Mouse (Mus musculus) heart, embryonic 12.5 days (tissue): ENCODE data around the gene Paqr9. TPM values are rescaled to one million over a fixed set of nuclear protein-coding genes. Genes with fewer than 3 reads are reported as not detected.

Experiments
- ATAC-seq: fragments of 200-750 bp; cut with Nextera tagmentation; 2 replicates; pipeline ENCODE4 v1.8.0; 2017; ENCODE audit warnings: moderate TSS enrichment, moderate library complexity; ENCODE audit not compliant: insufficient number of reproducible peaks, low FRiP score
- H3K27ac ChIP-seq: fragments of 300-500 bp; sonication (generic); 2 replicates; pipeline ENCODE4 v1.5.1; 2016; ENCODE audit warnings: mild to moderate bottlenecking, moderate library complexity; ENCODE audit not compliant: poor library complexity, severe bottlenecking
- H3K27me3 ChIP-seq: fragments of 300-500 bp; sonication (generic); replicated peaks from 2 replicates; pipeline ENCODE4 v1.6.1; 2016; ENCODE audit warnings: mild to moderate bottlenecking, moderate library complexity
- H3K36me3 ChIP-seq: fragments of 300-500 bp; sonication (generic); 2 replicates; pipeline ENCODE4 v1.6.1; 2016; ENCODE audit warnings: mild to moderate bottlenecking, moderate library complexity
- H3K4me1 ChIP-seq: fragments of 300-500 bp; sonication (generic); replicated peaks from 2 replicates; pipeline ENCODE4 v1.6.1; 2016; ENCODE audit warnings: mild to moderate bottlenecking
- H3K4me2 ChIP-seq: fragments of 300-500 bp; sonication (generic); 2 replicates; pipeline ENCODE4 v1.6.1; 2016; ENCODE audit warnings: mild to moderate bottlenecking, moderate library complexity
- H3K4me3 ChIP-seq: fragments of 300-500 bp; sonication (generic); 2 replicates; pipeline ENCODE4 v1.5.1; 2016; ENCODE audit warnings: mild to moderate bottlenecking
- H3K9ac ChIP-seq: fragments of 300-500 bp; sonication (generic); 2 replicates; pipeline ENCODE4 v1.6.1; 2016; ENCODE audit warnings: mild to moderate bottlenecking, moderate library complexity
- H3K9me3 ChIP-seq: fragments of 300-500 bp; sonication (generic); replicated peaks from 2 replicates; pipeline ENCODE4 v1.6.1; 2016; ENCODE audit warnings: mild to moderate bottlenecking, moderate library complexity
- WGBS: fragments of 180-500 bp; shearing (Covaris S2); methylation state at CpG from one replicate; pipeline ENCODE4 v1.1.7; 2016; 5-methylcytosine and 5-hydroxymethylcytosine counted together
- polyA plus RNA-seq: library from polyadenylated mRNA; unstranded; fragments of >200 nt; fragmentation: Nextera tagmentation; extraction: Ambion mirVana; gene quantifications from 2 replicates; pipeline ENCODE4 v1.2.1, GENCODE M21; 2016

The Paqr9 gene
- polyA plus RNA-seq, 1 experiment from 2014 or later: 0.89 TPM

DNA sequence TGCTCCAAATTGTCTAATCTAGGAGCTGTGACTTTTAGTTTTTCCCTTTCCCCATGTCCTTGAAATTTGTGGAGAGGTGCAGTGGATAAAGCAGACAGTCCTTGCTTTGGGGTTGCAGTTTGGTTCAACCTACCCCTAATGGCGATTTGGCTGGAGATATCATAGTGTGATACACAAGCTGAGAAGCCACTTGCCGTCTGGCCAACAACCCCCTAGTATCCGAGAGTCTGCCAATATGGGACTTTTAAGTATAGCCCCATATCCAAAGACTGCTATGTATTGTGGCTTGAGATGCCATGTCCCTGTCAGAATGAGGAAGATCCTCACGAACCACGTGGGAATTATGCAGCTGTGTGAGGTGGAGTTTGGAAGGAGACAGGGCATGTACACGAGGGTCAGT is 34.1 kb upstream of the Paqr9 start:
- H3K27me3 ChIP-seq: no peaks in the 10 kb centered on the region
- no peak for ATAC-seq
- no peak overlapping the region for H3K9ac ChIP-seq
- no peak overlapping the region for H3K4me2 ChIP-seq
- no peak overlapping the region for H3K27ac ChIP-seq
- H3K36me3 ChIP-seq: no peaks in the 10 kb centered on the region
- H3K4me3 ChIP-seq: no peak overlapping the region
- no peaks in the 10 kb centered on the region for H3K9me3 ChIP-seq
- peaks cover 6% of the 10 kb centered on the region; the same call in 1 of the 2 replicates for H3K4me1 ChIP-seq
- WGBS: 75% methylated on average over 6 of the region's 6 CpGs

DNA sequence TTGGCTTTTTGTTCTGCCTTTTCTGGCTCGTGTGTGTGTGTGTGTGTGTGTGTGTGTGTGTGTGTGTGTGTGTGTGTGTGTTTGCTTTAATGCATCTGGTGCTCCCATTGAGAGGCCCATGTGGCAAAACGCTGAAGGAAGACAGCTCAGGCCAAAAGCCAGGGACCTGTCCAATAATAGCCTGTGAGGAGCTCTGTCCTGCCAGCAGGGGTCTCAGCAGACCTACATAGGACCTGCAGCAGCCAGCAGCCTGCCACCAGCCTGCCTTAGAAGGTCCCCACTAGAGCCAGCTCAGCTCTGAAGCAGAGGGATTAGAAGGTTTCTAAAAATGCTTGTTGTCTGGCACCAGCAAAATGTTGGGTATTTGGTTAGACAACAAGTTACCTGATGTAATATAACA is 33.5 kb upstream of the Paqr9 start:
- Histone ChIP-seq H3K9ac (no peak overlapping the region), H3K4me3 (no peak overlapping the region), H3K27me3 (no peaks in the 10 kb centered on the region), H3K9me3 (no peaks in the 10 kb centered on the region), H3K27ac (no peak overlapping the region), H3K4me1 (peaks cover 6% of the 10 kb centered on the region; the same call in 1 of the 2 replicates), H3K4me2 (no peak overlapping the region), H3K36me3 (no peaks in the 10 kb centered on the region)
- no peak for ATAC-seq
- WGBS: 19% methylated on average over 2 of the region's 2 CpGs

DNA sequence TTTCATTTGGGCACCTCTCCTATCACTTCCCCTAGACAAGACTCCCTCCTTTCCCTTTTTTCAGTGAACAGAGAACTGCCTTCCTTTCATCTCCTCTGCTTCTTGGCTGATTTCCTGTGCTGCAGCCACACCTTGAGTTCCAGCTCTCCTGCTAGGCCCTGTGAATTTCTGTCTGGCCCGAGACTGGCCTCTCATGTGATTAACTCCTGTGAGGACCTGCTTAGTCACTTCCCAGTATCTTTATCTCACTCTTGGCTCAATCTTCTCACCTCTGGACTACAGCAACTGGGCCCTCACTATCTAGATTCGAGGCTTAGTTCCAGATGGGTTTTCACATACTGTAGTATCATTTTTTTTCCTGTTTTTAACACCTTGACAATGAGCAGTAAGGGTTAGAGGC is 31.8 kb upstream of the Paqr9 start:
- 13% methylated on average over 2 of the region's 2 CpGs for WGBS
- no peak overlapping the region for H3K4me2 ChIP-seq
- H3K27me3 ChIP-seq: no peaks in the 10 kb centered on the region
- no peak overlapping the region for H3K9ac ChIP-seq
- no peaks in the 10 kb centered on the region for H3K36me3 ChIP-seq
- ATAC-seq: no peak
- no peak overlapping the region for H3K4me3 ChIP-seq
- H3K4me1 ChIP-seq: peaks cover 6% of the 10 kb centered on the region; the same call in 1 of the 2 replicates
- H3K27ac ChIP-seq: no peak overlapping the region
- H3K9me3 ChIP-seq: no peaks in the 10 kb centered on the region

DNA sequence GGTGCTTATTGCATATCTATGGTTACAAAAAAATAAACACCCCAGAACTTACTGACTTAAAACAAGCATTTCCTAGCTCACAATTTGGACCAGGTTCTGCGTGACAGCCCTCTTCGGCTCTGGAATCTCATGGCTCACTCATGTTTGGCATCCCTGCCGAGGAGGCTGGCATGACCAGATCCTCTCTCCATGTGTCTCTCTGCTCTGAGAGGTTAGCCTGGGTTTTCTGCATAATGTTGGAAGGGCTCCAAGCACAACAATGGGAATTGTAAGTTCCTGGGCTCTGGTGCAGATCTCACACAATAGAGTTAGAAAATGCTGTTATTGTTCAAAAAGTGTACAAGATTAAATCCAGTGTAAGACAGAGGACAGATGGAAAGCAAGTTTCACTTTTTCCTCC is 28.3 kb upstream of the Paqr9 start:
- Histone ChIP-seq H3K36me3 (no peaks in the 10 kb centered on the region), H3K27ac (no peak overlapping the region), H3K27me3 (no peaks in the 10 kb centered on the region), H3K4me1 (peaks cover 6% of the 10 kb centered on the region; the same call in 1 of the 2 replicates), H3K9ac (no peak overlapping the region), H3K4me3 (no peak overlapping the region), H3K4me2 (no peak overlapping the region), H3K9me3 (no peaks in the 10 kb centered on the region)
- ATAC-seq: no peak
- WGBS: 56% methylated on average over 3 of the region's 3 CpGs

DNA sequence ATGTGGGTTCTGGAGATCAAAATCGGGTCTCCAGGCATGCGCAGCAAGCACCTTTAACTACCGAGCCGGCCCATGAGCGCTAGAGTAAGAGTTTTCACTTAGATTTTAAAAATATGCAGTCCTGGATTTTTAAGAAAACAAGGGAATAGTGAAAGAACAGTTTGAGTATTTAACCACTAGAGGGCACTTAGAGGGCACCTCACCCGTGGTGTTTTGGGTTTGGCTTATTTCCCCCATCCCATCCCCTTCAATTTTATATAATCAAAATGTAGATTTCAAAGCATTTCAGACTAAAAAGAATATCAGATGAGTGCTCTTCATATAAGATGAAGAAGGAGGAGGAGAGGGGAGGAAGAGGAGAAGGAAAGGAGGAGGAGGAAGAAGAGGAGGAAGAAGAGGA is 25.6 kb upstream of the Paqr9 start:
- Histone ChIP-seq H3K27me3 (no peaks in the 10 kb centered on the region), H3K27ac (no peak overlapping the region), H3K4me1 (no peaks in the 10 kb centered on the region), H3K9ac (no peak overlapping the region), H3K36me3 (no peaks in the 10 kb centered on the region), H3K4me2 (no peak overlapping the region), H3K9me3 (no peaks in the 10 kb centered on the region), H3K4me3 (no peak overlapping the region)
- WGBS: 30% methylated on average over 6 of the region's 6 CpGs
- no peak for ATAC-seq

DNA sequence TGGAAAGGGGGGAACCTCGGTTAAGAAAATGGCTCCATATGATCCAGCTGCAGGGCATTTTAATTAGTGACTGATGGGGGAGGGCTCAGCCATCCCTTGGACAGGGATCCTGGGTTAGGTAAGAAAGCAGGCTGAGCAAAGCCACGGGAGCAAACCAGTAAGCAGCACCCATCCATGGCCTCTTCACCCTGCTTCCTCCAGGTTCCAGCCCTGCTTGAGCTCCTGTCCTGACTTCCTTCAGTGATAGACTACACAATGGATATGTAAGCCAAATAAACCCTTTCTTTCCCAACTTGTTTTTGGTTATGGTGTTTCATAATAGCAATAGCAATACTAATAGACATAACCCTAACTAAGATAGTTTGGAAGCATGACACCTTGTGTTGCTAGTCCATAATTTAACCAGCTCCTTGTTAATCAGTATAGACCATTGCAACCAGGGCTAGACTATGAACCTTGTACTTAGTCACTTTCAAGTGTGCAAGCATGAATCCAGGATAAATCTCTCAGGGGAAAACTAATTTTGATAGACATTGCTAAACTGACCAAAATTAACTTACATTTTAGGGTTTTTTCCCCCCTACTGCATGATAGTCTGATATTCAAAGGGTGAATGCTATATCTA is 20.2 kb upstream of the Paqr9 start:
- 62% methylated on average over 2 of the region's 2 CpGs for WGBS
- Histone ChIP-seq H3K27me3 (no peaks in the 10 kb centered on the region), H3K36me3 (no peaks in the 10 kb centered on the region), H3K4me3 (no peak overlapping the region), H3K27ac (no peak overlapping the region), H3K9ac (no peak overlapping the region), H3K4me1 (no peaks in the 10 kb centered on the region), H3K9me3 (no peaks in the 10 kb centered on the region), H3K4me2 (no peak overlapping the region)
- no peak for ATAC-seq

DNA sequence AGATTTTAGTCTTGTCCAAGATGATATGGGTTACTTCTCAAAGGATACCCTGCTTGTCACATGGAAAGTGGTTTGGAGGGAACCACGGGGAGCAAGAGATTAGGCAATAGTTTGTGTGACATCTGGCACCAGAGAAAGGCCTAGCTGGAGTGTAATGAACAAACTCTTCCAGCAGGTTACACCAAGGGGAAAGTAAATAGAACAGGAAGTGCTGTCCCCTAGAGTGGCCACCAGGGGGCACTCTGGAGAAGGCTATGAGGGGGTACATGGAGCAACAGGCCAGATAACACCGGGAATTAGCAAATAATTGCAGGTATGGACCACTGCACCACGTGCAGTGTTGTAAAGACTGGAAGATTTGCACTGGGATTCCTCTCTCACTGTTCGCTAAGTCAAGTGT is 19.0 kb upstream of the Paqr9 start:
- Histone ChIP-seq H3K36me3 (no peaks in the 10 kb centered on the region), H3K9ac (no peak overlapping the region), H3K4me1 (no peaks in the 10 kb centered on the region), H3K27me3 (no peaks in the 10 kb centered on the region), H3K27ac (no peak overlapping the region), H3K9me3 (no peaks in the 10 kb centered on the region), H3K4me3 (no peak overlapping the region), H3K4me2 (no peak overlapping the region)
- peak; percentile 18; the same call in 1 of the 2 replicates for ATAC-seq
- 53% methylated on average over 4 of the region's 4 CpGs for WGBS

DNA sequence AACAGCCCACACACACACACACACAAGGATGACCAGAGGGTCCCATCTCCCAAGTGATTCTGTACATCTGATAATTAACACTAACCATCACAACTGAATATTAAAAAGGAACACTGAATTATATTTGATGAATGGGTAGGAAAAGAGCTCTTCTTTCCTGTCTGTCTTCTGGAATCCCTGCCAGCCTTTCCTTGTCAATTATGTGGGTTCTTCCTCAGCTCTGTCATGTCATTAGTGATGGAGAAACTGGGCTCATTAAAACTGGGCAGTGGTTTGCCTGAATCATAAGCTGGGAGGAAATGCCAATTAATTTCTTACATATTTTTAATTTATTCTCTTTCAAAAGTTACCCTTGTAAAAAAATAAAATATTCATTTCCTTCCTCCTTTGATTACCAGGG is 18.2 kb upstream of the Paqr9 start:
- no peaks in the 10 kb centered on the region for H3K4me1 ChIP-seq
- no peak for ATAC-seq
- no peaks in the 10 kb centered on the region for H3K9me3 ChIP-seq
- H3K36me3 ChIP-seq: no peaks in the 10 kb centered on the region
- no peak overlapping the region for H3K4me3 ChIP-seq
- H3K27me3 ChIP-seq: no peaks in the 10 kb centered on the region
- no peak overlapping the region for H3K9ac ChIP-seq
- H3K27ac ChIP-seq: no peak overlapping the region
- H3K4me2 ChIP-seq: no peak overlapping the region

DNA sequence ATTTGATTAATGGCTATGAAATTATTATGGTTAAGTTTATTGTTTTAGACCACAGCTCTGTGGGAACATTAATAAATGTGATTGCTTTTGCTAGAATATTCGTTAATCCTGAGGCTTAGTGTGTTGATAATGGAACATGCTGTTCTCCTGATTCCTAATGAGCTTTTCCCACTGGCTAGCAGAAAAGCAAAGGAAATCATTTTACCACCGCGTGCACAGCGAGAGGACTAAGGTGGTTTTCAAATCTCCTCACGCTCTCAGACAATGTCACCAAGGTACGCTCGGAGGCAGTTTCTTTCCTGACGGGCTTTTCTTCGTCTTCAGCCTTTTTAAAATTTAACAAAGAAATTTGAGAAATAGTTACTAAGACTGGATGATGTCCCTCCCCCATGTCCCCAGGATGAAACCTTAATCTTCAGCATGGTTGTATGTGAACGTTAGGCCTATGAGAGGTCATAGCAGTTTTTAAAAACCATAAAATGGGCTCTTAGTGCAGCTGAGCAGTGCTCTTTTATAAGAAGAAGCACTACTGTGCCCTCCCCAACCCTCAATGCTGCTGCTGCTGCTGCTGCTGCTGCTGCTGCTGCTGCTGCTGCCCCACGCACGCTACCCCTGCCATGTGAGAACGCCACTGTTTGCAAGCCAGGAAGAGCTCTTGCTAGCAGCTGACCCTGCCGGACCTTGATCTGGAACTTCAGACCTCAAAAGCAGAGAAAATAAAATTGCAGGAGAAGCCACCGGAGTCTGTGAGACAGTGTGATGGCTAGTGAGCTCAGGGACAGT is 17.6 kb upstream of the Paqr9 start:
- H3K27me3 ChIP-seq: no peaks in the 10 kb centered on the region
- no peaks in the 10 kb centered on the region for H3K4me1 ChIP-seq
- 79% methylated on average over 15 of the region's 15 CpGs for WGBS
- H3K9me3 ChIP-seq: no peaks in the 10 kb centered on the region
- H3K9ac ChIP-seq: no peak overlapping the region
- H3K4me3 ChIP-seq: no peak overlapping the region
- H3K4me2 ChIP-seq: no peak overlapping the region
- no peak overlapping the region for H3K27ac ChIP-seq
- H3K36me3 ChIP-seq: no peaks in the 10 kb centered on the region
- no peak for ATAC-seq

DNA sequence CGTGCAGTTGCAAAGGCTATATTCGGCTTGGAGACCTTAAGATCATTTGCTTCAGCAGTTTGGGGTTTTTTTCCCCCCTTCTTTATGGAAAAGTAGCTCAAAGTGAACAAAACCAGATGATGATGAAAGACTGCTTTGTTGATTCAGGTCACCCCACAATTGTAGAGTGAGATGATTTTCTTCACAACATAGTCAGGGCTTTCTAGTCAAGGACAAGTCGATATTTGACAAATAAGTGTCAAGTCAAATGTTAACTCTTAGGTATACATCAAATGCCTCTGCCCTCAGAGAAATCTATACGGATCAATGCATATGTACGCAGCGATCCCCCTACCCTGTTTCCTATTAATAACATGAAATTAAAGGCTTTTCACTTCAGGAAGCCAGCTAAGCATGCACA is 17.0 kb upstream of the Paqr9 start:
- 80% methylated on average over 6 of the region's 6 CpGs for WGBS
- H3K27me3 ChIP-seq: no peaks in the 10 kb centered on the region
- H3K27ac ChIP-seq: no peak overlapping the region
- no peak overlapping the region for H3K9ac ChIP-seq
- no peaks in the 10 kb centered on the region for H3K36me3 ChIP-seq
- no peak overlapping the region for H3K4me3 ChIP-seq
- H3K9me3 ChIP-seq: no peaks in the 10 kb centered on the region
- no peaks in the 10 kb centered on the region for H3K4me1 ChIP-seq
- no peak overlapping the region for H3K4me2 ChIP-seq
- no peak for ATAC-seq

DNA sequence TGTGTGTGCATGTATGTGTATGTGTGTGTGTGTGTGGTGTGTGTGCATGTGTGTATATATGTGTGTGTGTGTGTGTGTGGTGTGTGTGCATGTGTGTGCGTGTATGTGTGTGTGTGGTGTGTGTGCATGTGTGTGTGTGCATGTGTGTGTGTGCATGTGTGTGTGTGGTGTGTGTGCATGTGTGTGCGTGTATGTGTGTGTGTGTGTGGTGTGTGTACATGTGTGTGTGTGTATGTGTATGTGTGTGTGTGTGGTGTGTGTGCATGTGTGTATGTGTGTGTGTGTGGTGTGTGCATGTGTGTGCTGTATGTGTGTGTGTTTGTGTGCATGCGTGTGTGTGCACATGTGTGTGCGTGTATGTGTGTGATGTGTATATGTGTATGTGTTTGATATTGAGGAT is 14.9 kb upstream of the Paqr9 start:
- no peaks in the 10 kb centered on the region for H3K36me3 ChIP-seq
- no peaks in the 10 kb centered on the region for H3K9me3 ChIP-seq
- no peak overlapping the region for H3K4me2 ChIP-seq
- WGBS: 86% methylated on average over 4 of the region's 4 CpGs
- 0 out of 2 replicates have a peak, but pooled peaks cover under 1% of the 10 kb centered on the region for H3K4me1 ChIP-seq
- no peaks in the 10 kb centered on the region for H3K27me3 ChIP-seq
- H3K27ac ChIP-seq: no peak overlapping the region
- no peak overlapping the region for H3K4me3 ChIP-seq
- H3K9ac ChIP-seq: no peak overlapping the region
- no peak for ATAC-seq

DNA sequence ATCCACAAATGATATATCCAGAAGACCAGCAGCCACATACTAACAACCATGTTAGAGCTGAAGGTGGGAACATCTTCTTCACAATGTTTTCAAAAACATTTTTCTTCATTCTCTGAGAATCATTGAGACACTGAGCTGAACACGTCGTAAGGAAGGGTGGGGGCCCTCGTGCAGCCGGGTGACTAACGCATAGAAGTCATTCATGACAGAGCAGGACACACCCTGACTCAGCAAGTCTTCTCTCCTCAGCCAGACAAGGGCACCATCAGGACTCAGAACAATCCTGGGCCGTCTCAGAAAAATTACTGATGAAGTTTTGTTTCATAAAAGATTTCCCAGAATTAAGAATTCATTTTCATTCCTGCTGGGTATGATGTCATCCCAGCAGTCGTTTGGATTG is 12.8 kb upstream of the Paqr9 start:
- no peak overlapping the region for H3K4me3 ChIP-seq
- ATAC-seq: peak; percentile 92
- H3K9ac ChIP-seq: no peak overlapping the region
- no peak overlapping the region for H3K27ac ChIP-seq
- 47% methylated on average over 7 of the region's 7 CpGs for WGBS
- no peaks in the 10 kb centered on the region for H3K36me3 ChIP-seq
- H3K9me3 ChIP-seq: no peaks in the 10 kb centered on the region
- H3K27me3 ChIP-seq: no peaks in the 10 kb centered on the region
- H3K4me1 ChIP-seq: peaks cover 14% of the 10 kb centered on the region
- no peak overlapping the region for H3K4me2 ChIP-seq
